Mouse (Mus musculus) heart, embryonic 11.5 days (tissue): Measurements from ENCODE around the gene Zfp101. TPM values are rescaled to one million over a fixed set of nuclear protein-coding genes. Genes with fewer than 3 reads are reported as not detected.

Experiments
- ATAC-seq: fragments of 200-750 bp; cut with Nextera tagmentation; replicated peaks from 2 replicates; pipeline ENCODE4 v1.8.0; 2017; ENCODE audit warnings: moderate library complexity; ENCODE audit not compliant: insufficient number of reproducible peaks, low FRiP score, low TSS enrichment
- H3K27ac ChIP-seq: fragments of 300-500 bp; sonication (generic); 2 replicates; pipeline ENCODE4 v1.5.1; 2014; ENCODE audit warnings: mild to moderate bottlenecking, low read depth, low read length
- H3K27me3 ChIP-seq: fragments of 300-500 bp; sonication (generic); 2 replicates; pipeline ENCODE4 v1.6.1; 2014; ENCODE audit warnings: mild to moderate bottlenecking, low read length, mixed read lengths; ENCODE audit not compliant: control insufficient read depth, insufficient read depth
- H3K36me3 ChIP-seq: fragments of 300-500 bp; sonication (generic); 2 replicates; pipeline ENCODE4 v1.6.1; 2014; ENCODE audit warnings: mild to moderate bottlenecking, low read length, moderate library complexity, mixed read lengths; ENCODE audit not compliant: control insufficient read depth, insufficient read depth
- H3K4me1 ChIP-seq: fragments of 300-500 bp; sonication (generic); 2 replicates; pipeline ENCODE4 v1.6.1; 2014; ENCODE audit warnings: low read length; ENCODE audit not compliant: control insufficient read depth, insufficient read depth
- H3K4me2 ChIP-seq: fragments of 300-500 bp; sonication (generic); 2 replicates; pipeline ENCODE4 v1.6.1; 2014; ENCODE audit warnings: mild to moderate bottlenecking, moderate library complexity
- H3K4me3 ChIP-seq: fragments of 300-500 bp; sonication (generic); 2 replicates; pipeline ENCODE4 v1.5.1; 2014; ENCODE audit warnings: low read depth, low read length
- H3K9ac ChIP-seq: fragments of 300-500 bp; sonication (generic); 2 replicates; pipeline ENCODE4 v1.6.1; 2014; ENCODE audit warnings: mild to moderate bottlenecking, low read depth, low read length, moderate library complexity
- H3K9me3 ChIP-seq: fragments of 300-500 bp; sonication (generic); replicated peaks from 2 replicates; pipeline ENCODE4 v1.6.1; 2016; ENCODE audit warnings: low read length; ENCODE audit not compliant: control insufficient read depth
- WGBS: fragments of 180-500 bp; shearing (Covaris S2); extraction: QIAGEN DNeasy Blood & Tissue Kit; methylation state at CpG from one replicate; pipeline ENCODE4 v1.1.7; 2014; ENCODE audit not compliant: insufficient replicate concordance; 5-methylcytosine and 5-hydroxymethylcytosine counted together
- polyA plus RNA-seq: library from polyadenylated mRNA; unstranded; fragments of >200 nt; fragmentation: Nextera tagmentation; extraction: Ambion mirVana; gene quantifications from 2 replicates; pipeline ENCODE4 v1.2.1, GENCODE M21; 2014

Gene Zfp101
- polyA plus RNA-seq, 1 experiment from 2014 or later, result 10.1 TPM

- H3K4me3 ChIP-seq, result peak within 1 kb of the TSS; percentile 66
- H3K9me3 ChIP-seq, result no peaks in the 10 kb centered on the region
- no peaks in the 10 kb centered on the region for H3K27me3 ChIP-seq
- H3K4me1 ChIP-seq, result no peaks in the 10 kb centered on the region
- WGBS, result 4% methylated on average over 47 of the region's 47 CpGs
- peak; percentile 100 for ATAC-seq
- H3K27ac ChIP-seq, result peak within 1 kb of the TSS; percentile 82
- H3K9ac ChIP-seq, result peak within 1 kb of the TSS; percentile 84
- H3K4me2 ChIP-seq, result peak within 1 kb of the TSS; percentile 81
- H3K36me3 ChIP-seq, result no peaks in the 10 kb centered on the region
These were observed 35.7 kb downstream of the Zfp101 start, which contains the start of gene Zfp81 for GRCm38 (mm10) chr17:33358411-33359384. Gene Zfp81, minus strand, starts transcription at chr17:33358878.

GRCm38 (mm10) chr17:33352981-33353380, 41.5 kb downstream of the Zfp101 start:
- Histone ChIP-seq H3K36me3 (no peaks in the 10 kb centered on the region), H3K9me3 (0 out of 2 replicates have a peak, but pooled peaks cover 2% of the 10 kb centered on the region), H3K4me3 (no peak overlapping the region), H3K4me1 (no peaks in the 10 kb centered on the region), H3K4me2 (no peak overlapping the region), H3K27ac (no peak overlapping the region), H3K27me3 (no peaks in the 10 kb centered on the region), H3K9ac (no peak overlapping the region)
- WGBS, result 96% methylated on average over 1 of the region's 1 CpGs
- no peak for ATAC-seq

Other genes with a start within 250 kb of the Zfp101 start
- not detected in 2 replicates for gene Olfr55, start 226.2 kb downstream of the Zfp101 start, polyA plus RNA-seq
- not detected in 2 replicates for gene Olfr239, start 203.3 kb downstream of the Zfp101 start, polyA plus RNA-seq
- gene Olfr1564, start 173.0 kb downstream of the Zfp101 start, polyA plus RNA-seq, result not detected in 2 replicates
- 12.0 and 14.3 TPM in 2 replicates for gene Zfp955a, start 139.5 kb downstream of the Zfp101 start, polyA plus RNA-seq
- gene Olfr63, start 130.0 kb downstream of the Zfp101 start, polyA plus RNA-seq, result 0.03 TPM in 1 of 2 replicates, not detected in the other
- gene Zfp955b, start 105.1 kb downstream of the Zfp101 start, polyA plus RNA-seq, result 6.1 and 6.8 TPM in 2 replicates
- gene Zfp81, start 35.8 kb downstream of the Zfp101 start, polyA plus RNA-seq, result 7.8 and 10.8 TPM in 2 replicates
- gene Actl9, start 38.3 kb upstream of the Zfp101 start, polyA plus RNA-seq, result not detected in 2 replicates
- 36.4 and 41.9 TPM in 2 replicates for gene Adamts10, start 129.6 kb upstream of the Zfp101 start, polyA plus RNA-seq
- gene Myo1f, start 161.1 kb upstream of the Zfp101 start, polyA plus RNA-seq, result 0.82 and 1.0 TPM in 2 replicates
- gene Zfp414, start 234.4 kb upstream of the Zfp101 start, polyA plus RNA-seq, result 56.4 and 59.9 TPM in 2 replicates
- 0.43 and 0.62 TPM in 2 replicates for gene Pram1, start 243.4 kb upstream of the Zfp101 start, polyA plus RNA-seq